Mouse (Mus musculus): ENCODE measurements around the gene Ssbp2.

GRCm38 (mm10) chr13:91413752-91414503 lies 46.2 kb upstream of the Ssbp2 start:
- no peak for TF ChIP-seq CTCF (IDR thresholded peaks at IDR 0.05; ENCODE audit: borderline replicate concordance, insufficient read depth, low read depth, low read length)
- no peak for TF ChIP-seq POLR2A (IDR thresholded peaks at IDR 0.05; ENCODE audit: borderline replicate concordance, insufficient read depth, low read length)
